10 mouse cellular contexts compared by ENCODE assay signal in genomic region chr9:57339577-57340210, GRCm38 (mm10).
A peak's percentile ranks its signal among the peaks of the same experiment; 100 is the strongest.
DNase-seq lines count a peak whose midpoint lies in the region; ATAC-seq and TF ChIP-seq lines count a peak whose summit lies in the region.
"Had no signal": no experiment of that assay in that cellular context is flagged by ENCODE, and none has a peak within 500 bp of the region (broad histone marks: within the 10 kb centered on the region; RNA-seq: fewer than 3 reads in every experiment).

No protein-coding gene starts in this region.

- no peak for TF ChIP-seq POLR2A in spleen, adult 2 months (IDR thresholded peaks at IDR 0.05; ENCODE audit: low read depth, low read length)

- no peaks in the 10 kb centered on the region for H3K36me3 ChIP-seq in C2C12 (ENCODE audit: control insufficient read depth, insufficient read depth)
- H3K36me3 ChIP-seq in G1E (replicated peaks): no peaks in the 10 kb centered on the region
- no peaks in the 10 kb centered on the region for H3K36me3 ChIP-seq in spleen, adult 2 months (ENCODE audit: control insufficient read depth, insufficient read depth, low read length)
- H3K36me3 ChIP-seq: forebrain, embryonic 15.5 days; hindbrain, embryonic 12.5 days had no signal

- 11% methylated on average over 5 of the region's 5 CpGs for WGBS in spleen, adult 2 months

- no peaks in the 10 kb centered on the region for H3K27me3 ChIP-seq in C2C12 (ENCODE audit: control insufficient read depth, insufficient read depth, insufficient read length)
- H3K27me3 ChIP-seq in G1E (ENCODE audit: insufficient read depth, low read length): peaks cover 8% of the 10 kb centered on the region
- H3K27me3 ChIP-seq in spleen, adult 2 months (ENCODE audit: control insufficient read depth, insufficient read depth, low read length): no peaks in the 10 kb centered on the region
- H3K27me3 ChIP-seq: forebrain, embryonic 15.5 days; hindbrain, embryonic 12.5 days had no signal

- H3K4me3 ChIP-seq in C2C12 (ENCODE audit: insufficient read depth, poor library complexity, severe bottlenecking) (no peak overlapping the region), G1E (ENCODE audit: low read depth, low read length) (no peak overlapping the region)
- H3K4me3 ChIP-seq in spleen, adult 2 months (ENCODE audit: extremely low read depth, insufficient read depth, insufficient read length): no peak overlapping the region
- H3K4me3 ChIP-seq: forebrain, embryonic 15.5 days; hindbrain, embryonic 12.5 days had no signal

- H3ac ChIP-seq in C2C12 (ENCODE audit: control insufficient read depth, insufficient read length, low read depth): no peak overlapping the region

- peak; percentile 8; the same call in 1 of the 2 replicates for ATAC-seq in G1E (ENCODE audit: extremely low read depth, insufficient number of reproducible peaks, low FRiP score, poor library complexity, severe bottlenecking)
- peak; percentile 84 for ATAC-seq in inflammation-experienced regulatory T-cells, adult 6 months
- ATAC-seq in erythroblast, adult 5-6 weeks (replicated peaks; ENCODE audit: low FRiP score, poor library complexity, severe bottlenecking): no peak
- ATAC-seq: forebrain, embryonic 15.5 days had no signal

- H3K79me3 ChIP-seq in C2C12 (ENCODE audit: low read depth): no peaks in the 10 kb centered on the region

- TF ChIP-seq CTCF in C2C12 (IDR thresholded peaks at IDR 0.05; ENCODE audit: control insufficient read depth, insufficient read depth, insufficient read length): no peak
- no peak for TF ChIP-seq CTCF in G1E (IDR thresholded peaks at IDR 0.05; ENCODE audit: low read depth, low read length)
- no peak for TF ChIP-seq CTCF in spleen, adult 2 months (IDR thresholded peaks at IDR 0.05; ENCODE audit: extremely low read depth, insufficient read depth, insufficient read length, insufficient replicate concordance)

- H3K9me3 ChIP-seq in G1E (replicated peaks): peaks cover 10% of the 10 kb centered on the region; the same call in 1 of the 2 replicates
- H3K9me3 ChIP-seq: forebrain, embryonic 15.5 days had no signal

- DNase-seq in G1E (ENCODE audit: low spot score): no peak
- peak; percentile 22 to 63 for DNase-seq in spleen, adult 2 months (ENCODE audit: low read depth in 1 of 2, low spot score in 2 of 2)
- no peak for DNase-seq in kidney, postnatal 10 days
- no peak for DNase-seq in adrenal gland, postnatal 4 days (ENCODE audit: low spot score in 2 of 2)
- no peak for DNase-seq in left cerebral cortex, postnatal 25 days (ENCODE audit: low spot score in 2 of 2)

- H3K79me2 ChIP-seq in C2C12 (ENCODE audit: control insufficient read depth, insufficient read depth): no peaks in the 10 kb centered on the region

- peak overlapping the region; percentile 58 for H3K27ac ChIP-seq in spleen, adult 2 months (ENCODE audit: insufficient read depth, low read length)
- H3K27ac ChIP-seq: forebrain, embryonic 15.5 days; hindbrain, embryonic 12.5 days had no signal

- intact Hi-C loops in left cerebral cortex, postnatal 25 days (cut with DNase I): no loop called here

- no peaks in the 10 kb centered on the region for H3K4me1 ChIP-seq in G1E (ENCODE audit: insufficient read depth, low read depth, low read length)
- peaks cover 3% of the 10 kb centered on the region; the same call in 1 of the 2 replicates for H3K4me1 ChIP-seq in spleen, adult 2 months (ENCODE audit: control insufficient read depth, insufficient read depth, insufficient read length)
- H3K4me1 ChIP-seq: forebrain, embryonic 15.5 days; hindbrain, embryonic 12.5 days had no signal

TF ChIP-seq in C2C12, 6 proteins besides CTCF, POLR2A, EP300 and RAD21:
- no peak for TF ChIP-seq MAX (IDR thresholded peaks at IDR 0.05)
- peak; percentile 74 for TF ChIP-seq FOSL1 (IDR thresholded peaks at IDR 0.05; ENCODE audit: insufficient read depth, low read length, poor library complexity, severe bottlenecking)
- TF ChIP-seq MYOD1 (IDR thresholded peaks at IDR 0.05; ENCODE audit: control insufficient read depth, insufficient read length, low read depth): peak; percentile 28
- no peak for TF ChIP-seq USF1 (IDR thresholded peaks at IDR 0.05; ENCODE audit: low read depth)
- peak; percentile 57 for TF ChIP-seq CEBPB (IDR thresholded peaks at IDR 0.05; ENCODE audit: low read depth)
TF ChIP-seq in C2C12: peak in this region for 3.

Comparison
In these comparisons a context has a peak if more than half of its experiments do, and no peak if none do; other contexts are left out.
1. DNase-seq: peak in spleen, adult 2 months (2 of 2); none in G1E (single experiment), kidney, postnatal 10 days (single experiment), adrenal gland, postnatal 4 days (0 of 2) and left cerebral cortex, postnatal 25 days (0 of 2).